Mouse (Mus musculus) layer of hippocampus, adult 18-20 months (tissue): ENCODE data around the gene Isx. TPM values are rescaled to one million over a fixed set of nuclear protein-coding genes. Genes with fewer than 3 reads are reported as not detected.

Experiments used
- DNase-seq, 2 experiments: peaks; one replicate each; pipeline ENCODE4 v3.0.0; 2022; ENCODE audit warnings: low spot score in 2 of 2
- total RNA-seq, 2 experiments: library from RNA; stranded (reverse); gene quantifications; 2 replicates each; pipeline ENCODE4 v1.2.3; 2021

The Isx gene
- total RNA-seq, 2 experiments from 2014 or later = not detected

DNA sequence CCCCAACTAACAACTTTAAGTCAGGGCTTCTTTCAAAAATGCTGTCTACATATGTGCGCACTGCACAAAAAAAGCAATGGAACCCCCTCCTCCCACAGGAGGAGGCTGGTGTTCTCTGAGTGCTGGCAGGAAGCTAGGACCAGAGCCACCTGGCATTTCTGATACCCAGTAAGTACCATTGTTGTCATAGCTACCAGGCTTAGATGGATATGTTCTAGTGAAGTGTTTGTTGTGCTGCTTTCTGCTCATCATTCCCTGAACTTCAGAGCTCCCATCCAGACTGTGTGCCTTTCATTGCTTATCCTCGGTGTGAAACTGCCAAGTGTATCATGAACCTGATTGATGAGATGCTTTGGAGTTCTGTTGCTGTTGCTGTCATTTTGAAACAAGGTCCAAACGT is 26.8 kb downstream of the Isx start:
- DNase-seq = peak; percentile 73 to 90

- DNase-seq = no peak
Measured at GRCm38 (mm10) chr8:74901765-74902164, 28.8 kb downstream of the Isx start.

- DNase-seq = no peak
Measured at GRCm38 (mm10) chr8:74903054-74903842, 30.3 kb downstream of the Isx start.

DNA sequence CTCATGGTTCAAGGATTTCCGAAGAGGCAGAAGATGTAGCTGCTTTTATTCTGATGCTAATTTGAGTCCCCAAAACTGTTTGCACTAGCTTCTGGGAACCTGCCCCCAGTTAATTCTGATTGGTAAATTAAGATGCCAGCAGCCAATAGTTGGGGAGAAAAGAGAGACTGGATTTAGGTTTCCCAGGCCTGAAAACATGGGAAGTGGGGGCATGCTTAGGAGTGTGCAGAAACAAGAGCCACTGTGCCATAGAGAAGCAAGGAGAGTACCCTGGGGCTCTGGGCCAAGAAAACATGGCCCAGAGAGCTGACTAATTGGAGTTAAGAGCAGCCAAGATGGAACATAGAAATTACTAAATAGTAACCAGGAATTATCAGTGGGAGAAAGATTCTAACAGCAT is 33.4 kb downstream of the Isx start:
- DNase-seq = no peak

DNA sequence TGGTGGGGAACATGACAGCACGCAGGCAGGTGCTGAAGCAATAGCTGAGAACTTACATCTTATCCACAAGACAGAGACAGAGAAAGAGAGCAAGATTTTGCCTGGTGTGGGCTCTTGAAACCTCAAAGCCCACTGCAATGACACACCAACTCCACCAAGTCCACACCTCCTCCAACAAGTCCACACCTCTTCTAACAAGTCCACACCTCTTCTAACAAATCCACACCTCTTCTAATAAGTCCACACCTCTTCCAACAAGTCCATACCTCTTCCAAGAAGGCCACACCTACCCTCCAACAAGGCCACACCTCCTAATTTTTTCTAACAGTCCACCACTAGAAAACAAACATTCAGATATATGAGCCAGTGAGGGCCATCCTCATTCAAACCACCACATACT is 37.7 kb downstream of the Isx start:
- no peak for DNase-seq

DNA sequence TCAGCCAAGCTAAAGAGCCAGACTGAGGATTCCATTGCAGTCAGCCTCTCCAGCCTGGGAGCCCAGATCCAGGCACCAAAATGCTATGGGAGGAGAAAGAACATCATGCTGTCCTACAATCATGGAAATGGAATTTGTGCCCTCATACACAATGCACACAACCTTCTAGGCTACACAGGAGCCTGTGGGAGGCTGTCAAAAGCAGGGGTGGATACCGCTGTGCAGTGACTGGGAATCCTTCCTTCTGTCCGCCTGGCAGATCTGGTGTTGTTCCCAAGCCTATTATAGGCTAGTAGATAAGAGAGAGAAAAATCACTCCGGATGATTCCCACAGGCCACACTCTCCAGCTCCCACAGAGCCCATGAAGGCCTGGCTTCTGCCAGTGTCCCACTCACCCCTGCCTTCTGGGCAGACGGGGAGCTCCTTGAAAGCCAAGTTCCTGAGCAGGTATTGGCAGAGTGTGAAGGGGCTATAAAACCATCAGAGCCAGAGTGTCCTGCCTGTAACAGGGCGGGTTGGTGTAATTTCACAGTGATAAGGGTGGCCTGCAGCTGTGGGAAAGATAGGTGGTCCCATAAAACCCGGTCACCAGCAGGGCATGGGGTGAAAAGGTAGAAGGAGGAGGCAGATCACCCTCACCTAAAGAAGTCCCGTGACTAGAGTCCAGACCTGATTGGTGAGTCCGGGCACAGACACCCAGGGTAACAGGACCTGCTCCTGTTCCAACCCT is 47.9 kb downstream of the Isx start:
- DNase-seq = peak; percentile 42 to 81

DNA sequence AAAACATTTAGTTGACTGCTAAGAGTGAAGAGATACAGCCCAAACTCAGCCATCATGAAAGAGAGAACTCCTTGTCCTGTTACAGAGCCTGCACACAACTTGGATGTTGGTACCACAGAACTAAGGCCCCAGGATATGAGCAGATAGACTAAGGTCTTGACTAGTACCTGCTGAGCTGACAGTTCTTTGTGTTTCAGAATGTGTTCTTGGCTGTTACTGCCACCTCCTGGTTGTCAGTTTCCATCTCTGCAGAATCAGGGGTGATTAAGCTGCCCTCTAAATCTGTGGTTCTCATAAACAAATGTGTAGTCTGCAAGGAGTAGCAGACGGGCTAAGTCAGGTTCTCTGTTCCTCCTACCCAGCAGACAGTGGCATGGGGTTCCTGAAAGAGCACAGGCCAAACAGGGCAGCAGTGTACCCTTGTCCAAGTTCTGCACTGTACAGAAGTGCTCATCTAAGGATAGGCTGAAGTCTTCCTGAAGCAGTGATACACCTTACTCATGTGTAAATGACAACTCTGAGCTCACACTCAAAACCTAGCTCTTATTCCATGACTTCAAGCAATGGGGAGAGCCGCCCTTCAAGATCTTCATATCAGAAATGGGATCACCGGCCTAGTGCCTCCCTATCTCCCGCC is 49.0 kb downstream of the Isx start:
- peak; percentile 32 to 82 for DNase-seq

DNA sequence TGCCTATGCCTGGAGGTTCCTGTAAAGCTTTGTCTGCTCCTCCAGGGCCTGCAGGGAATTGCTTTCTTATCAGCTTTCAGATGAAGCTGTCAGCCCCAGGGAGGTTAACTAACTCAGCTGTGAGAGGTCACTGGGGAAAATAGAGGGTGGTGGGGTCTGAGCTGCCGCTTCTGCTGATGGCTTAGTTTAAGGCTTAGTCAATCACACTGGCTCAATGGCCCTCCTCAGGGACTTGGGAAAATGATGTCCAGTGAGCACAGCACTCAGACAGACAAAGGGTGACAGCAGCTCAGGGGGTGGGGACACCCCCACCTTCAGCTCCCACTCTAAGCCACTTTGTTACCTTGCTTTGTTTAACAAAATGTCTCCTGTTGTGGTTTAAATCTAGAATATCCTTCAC is 55.0 kb downstream of the Isx start:
- no peak for DNase-seq

DNA sequence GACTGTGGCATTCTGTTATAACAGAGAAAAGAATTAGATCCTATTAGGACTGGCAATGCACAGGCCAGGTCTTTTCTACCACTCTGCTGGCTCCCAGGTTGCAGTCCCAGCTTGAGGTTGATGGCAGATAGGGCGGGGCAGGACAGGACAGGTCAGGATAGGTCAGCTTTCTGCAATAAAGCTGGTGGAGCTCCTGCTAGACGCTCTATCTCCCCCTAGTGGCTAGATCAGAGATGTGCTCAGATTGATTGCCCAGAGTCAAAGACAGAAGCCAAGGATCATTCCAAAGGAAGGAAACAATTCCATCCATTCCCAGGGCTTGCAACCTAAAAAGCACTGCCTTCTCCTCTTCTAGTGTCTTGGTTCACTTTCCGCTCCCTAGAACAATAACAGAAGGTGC is 57.8 kb downstream of the Isx start:
- peak in 1 of 2 experiments; percentile 63 for DNase-seq

GRCm38 (mm10) chr8:74935308-74935707 is 62.3 kb downstream of the Isx start:
- peak in 1 of 2 experiments; percentile 79 for DNase-seq

GRCm38 (mm10) chr8:74936656-74937055 is 63.7 kb downstream of the Isx start:
- DNase-seq = no peak

DNA sequence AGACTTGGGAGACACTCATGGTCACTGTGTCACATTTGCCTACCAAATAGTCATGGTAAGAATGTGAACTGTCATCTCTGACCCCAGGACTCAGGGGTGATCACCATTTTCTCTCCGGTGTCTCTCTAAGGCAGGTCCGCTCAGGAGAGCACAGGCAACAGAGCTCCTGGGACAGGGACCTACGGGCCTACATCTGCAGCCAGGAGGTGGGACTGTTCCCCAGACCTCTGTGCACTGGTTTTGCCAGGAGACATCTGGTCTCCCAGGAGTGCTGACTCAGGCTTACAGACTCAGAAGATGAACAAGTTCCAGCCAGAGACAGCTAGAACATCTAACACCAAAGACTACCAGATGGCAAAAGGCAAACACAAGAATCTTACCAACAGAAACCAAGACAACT is 69.1 kb downstream of the Isx start:
- DNase-seq = no peak

Other genes with a start within 250 kb of the Isx start
- gene Hmgxb4, start 120.2 kb downstream of the Isx start, total RNA-seq = 10 to 100 TPM; 18.6 to 25.0 TPM
- 10 to 100 TPM; 40.4 to 42.5 TPM for gene Tom1, start 160.5 kb downstream of the Isx start, total RNA-seq
- gene Hmox1, start 220.4 kb downstream of the Isx start, total RNA-seq = 1 to 10 TPM; 7.7 to 8.3 TPM
- 1 to 10 TPM; 5.2 to 5.7 TPM for gene Mcm5, start 236.4 kb downstream of the Isx start, total RNA-seq